Mouse (Mus musculus): ENCODE measurements around the gene Nrn1l.
A peak's percentile ranks its signal among the peaks of the same experiment; 100 is the strongest.

Nrn1l gene

DNA sequence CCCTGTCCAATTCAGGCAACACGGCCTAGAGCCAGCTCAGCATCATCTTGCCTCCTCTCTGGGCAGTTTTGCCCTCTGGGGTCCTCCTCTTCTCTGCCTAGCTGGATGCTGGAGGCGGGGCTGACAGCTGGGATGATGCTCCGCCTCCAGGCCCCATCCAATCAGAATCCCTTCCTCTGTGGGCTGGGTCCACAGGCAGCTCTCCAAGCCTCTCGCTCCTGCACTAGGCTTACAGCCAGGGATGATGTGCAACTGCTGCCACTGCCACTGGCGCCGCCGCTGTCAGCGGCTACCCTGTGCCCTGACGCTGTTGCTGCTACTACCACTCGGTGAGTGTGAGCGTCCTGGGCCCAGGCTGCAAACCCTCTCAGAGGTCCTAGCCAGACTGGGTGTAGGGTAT, at the start of gene Nrn1l:
TSS of gene Nrn1l (plus strand) at position 229 of the 400 bp plus-strand sequence.
- DNase-seq (ENCODE audit: low spot score): no peak

DNA sequence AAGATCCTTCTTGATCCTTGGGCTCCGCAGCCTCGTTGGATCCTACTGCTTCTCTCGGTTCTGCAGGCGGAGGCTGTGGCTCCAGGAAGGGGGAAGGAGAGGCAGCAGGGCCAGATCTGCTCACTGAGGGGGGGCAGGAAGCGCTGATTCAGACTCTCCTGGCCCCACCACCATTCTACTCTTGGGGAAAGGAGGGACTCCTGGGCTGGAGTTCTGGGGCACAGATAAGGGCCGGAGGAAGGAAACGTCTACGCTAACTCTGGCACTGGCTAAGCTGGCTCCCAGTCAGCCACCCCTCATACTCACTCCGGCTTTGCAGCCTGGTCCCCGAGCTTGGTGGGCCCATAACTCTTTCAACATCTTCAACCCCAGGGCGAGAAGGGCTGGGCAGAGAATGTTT, 46.7 kb upstream of the Nrn1l start:
- no peak for DNase-seq (ENCODE audit: low spot score)

DNA sequence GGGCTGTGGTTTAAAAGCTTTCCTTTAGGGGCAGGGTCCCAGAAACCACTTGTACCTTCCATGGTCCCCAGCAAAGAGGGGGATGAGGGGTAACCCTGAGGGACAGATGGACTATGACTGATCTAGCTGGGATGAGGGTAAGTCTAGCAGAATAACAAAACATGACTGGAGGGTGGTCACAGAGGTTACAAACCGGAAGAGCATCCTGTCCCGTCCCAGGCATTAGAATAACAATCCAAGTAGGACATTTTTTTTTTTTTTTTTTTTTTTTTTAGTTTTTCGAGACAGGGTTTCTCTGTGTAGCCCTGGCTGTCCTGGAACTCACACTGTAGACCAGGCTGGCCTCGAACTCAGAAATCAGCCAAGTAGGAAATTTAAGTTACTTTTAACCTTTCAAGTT, 43.4 kb upstream of the Nrn1l start:
- DNase-seq (ENCODE audit: low spot score): no peak

DNA sequence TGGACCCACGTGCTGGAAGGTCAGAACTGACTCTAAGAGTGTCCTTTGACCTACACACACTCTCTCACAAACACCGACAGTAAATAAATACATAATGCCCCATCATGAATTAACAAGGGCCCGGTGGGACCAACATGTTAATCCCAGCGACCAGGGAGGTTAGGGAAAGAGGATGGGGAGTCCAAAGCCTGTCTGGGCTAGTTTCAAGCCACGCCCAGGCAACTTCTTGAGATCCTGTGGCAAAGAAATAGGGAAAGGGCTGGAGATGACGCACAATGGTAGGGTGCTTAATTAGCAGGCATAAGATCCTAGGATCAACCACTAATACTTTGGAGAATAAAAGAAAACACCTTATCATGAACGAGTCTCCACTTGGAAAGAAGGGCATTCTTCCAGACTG, 42.8 kb upstream of the Nrn1l start:
- no peak for DNase-seq (ENCODE audit: low spot score)

DNA sequence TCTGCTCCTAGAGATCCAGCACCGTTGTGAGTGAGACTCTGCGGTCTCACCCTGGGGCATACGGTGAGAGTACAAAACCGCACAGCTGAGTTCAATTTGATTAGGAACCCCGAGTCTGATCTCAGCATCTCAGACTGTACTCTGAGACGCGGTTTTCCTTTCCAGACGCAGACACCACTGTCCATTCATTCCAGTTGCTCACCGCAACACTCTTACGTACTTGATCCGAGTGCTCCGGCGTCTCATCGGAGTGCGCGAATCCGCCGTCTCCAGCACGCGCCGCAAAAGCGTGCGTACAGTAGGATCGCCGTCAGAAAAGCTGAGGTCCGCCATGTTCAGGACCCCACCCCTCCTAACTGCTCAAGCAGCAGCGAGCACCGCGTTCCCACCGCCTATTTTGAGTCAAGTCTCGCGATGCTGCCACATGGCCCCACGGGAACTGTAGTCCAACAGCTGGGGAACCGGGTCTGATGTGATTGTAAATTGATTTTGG, 41.7 kb upstream of the Nrn1l start:
- DNase-seq (ENCODE audit: low spot score): peak; percentile 76

DNA sequence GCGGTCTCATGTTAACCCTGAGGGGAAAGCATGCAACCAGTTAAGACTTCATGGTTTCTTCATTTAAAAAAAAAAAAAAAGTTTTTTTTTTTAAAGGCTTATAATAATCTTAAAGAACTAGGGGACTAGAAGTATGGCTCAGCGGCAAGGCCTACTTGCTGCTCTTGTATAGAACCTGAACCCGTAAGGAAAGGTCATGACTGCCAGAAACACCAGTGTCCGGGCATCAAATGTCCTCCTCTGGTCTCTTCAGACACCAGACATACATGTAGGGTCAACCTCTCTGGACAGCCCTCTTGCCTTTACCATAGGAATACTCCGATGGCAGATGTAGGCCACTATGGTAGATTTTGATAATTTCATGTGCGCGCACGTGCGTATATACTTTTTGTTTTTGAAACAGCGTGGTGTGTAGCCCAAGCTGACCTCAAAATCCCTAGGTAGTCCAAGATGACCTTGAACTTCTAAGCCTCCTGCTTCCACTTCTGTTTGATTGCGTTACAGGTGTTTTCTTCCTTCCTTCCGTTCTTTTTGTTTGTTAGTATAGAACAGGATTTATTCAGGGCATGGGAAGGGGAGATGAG, 41.1 kb upstream of the Nrn1l start:
- DNase-seq (ENCODE audit: low spot score): no peak

DNA sequence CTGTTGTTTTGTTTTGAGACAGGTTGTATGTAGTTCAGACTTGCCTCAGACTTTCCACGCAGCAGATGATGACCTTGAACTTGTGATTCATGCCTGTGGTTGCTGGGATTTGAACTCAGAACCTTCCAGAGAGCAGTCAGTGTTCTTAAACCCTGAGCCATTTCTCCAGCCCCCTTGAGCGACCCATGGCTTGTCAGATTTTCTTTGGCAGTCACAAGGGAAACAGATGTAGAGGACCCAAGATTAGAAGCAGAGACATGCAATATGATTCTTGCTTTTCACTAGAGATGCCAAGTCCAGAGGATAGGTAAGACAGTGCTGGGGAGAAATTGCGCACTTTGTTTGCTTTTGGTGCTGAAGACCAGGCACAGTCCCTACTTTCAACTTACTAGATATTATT, 40.2 kb upstream of the Nrn1l start, which contains the start of gene Cenpt:
TSS of gene Cenpt (minus strand) at position 101 of the 400 bp plus-strand sequence.
- DNase-seq (ENCODE audit: low spot score): no peak

DNA sequence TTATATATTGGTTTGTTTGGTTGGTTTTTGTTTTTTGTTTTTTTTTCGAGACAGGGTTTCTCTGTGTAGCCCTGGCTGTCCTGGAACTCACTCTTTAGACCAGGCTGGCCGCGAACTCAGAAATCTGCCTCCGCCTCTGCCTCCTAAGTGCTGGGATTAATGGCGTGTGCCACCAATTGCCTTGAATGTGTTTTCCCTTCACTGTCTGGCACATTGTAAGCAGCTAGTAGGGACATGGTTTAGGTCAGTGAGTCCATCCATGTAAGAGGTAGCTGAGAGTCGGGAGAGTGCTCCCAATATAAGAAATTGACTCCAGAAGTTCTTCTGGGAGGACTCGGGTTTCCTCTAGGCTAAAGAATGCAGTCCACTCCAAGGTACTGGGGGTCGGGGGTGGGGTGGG, 39.1 kb upstream of the Nrn1l start:
- DNase-seq (ENCODE audit: low spot score): no peak

DNA sequence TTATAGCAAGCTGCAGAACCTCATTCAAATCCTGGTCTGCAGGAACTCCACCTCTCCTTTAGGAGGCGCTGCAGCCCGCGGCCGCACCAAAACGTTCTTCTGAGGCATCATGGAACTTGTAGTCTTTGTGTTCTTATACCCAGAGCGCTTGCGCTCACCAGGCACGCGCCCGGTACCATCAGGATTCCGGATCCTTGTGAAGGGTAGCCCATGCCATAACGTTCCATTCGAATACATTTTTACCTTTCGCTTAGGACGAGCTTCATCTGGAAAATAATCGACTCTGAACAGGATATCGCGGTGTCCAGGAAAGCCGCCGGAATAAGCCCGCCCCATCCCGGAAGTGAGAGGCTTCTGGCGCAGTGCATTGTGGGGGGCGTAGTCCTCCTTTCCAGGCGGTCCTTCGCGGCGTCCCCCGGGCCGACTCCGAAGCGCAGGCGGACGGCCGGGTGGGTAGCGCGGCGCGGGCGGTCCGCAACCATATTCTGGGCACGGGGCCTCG, 38.6 kb upstream of the Nrn1l start, which contains the start of gene Thap11:
TSS of gene Thap11 (plus strand) at position 418 of the 502 bp plus-strand sequence.
- peak; percentile 91 for DNase-seq (ENCODE audit: low spot score)

DNA sequence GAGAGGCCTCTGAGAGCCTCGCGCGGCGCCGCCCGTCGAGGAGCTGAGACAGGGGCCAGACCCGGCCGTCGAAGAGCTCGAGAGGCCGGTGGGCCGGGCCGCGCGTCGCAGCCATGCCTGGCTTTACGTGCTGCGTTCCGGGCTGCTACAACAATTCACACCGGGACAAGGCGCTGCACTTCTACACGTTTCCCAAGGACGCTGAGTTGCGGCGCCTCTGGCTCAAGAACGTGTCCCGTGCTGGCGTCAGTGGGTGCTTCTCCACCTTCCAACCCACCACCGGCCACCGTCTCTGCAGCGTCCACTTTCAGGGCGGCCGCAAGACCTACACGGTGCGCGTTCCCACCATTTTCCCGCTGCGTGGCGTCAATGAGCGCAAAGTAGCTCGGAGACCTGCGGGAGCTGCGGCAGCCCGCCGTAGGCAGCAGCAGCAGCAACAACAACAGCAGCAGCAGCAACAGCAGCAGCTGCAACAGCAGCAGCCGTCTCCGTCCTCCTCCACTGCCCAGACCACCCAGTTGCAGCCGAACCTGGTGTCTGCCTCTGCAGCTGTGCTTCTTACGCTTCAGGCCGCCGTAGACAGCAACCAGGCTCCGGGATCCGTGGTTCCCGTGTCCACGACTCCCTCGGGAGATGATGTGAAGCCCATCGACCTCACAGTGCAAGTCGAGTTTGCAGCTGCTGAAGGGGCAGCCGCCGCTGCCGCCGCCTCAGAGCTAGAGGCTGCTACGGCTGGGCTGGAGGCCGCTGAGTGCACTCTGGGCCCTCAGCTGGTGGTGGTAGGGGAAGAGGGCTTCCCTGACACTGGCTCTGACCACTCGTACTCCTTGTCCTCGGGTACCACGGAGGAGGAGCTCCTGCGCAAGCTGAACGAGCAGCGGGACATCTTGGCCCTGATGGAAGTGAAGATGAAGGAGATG, 37.9 kb upstream of the Nrn1l start:
- no peak for DNase-seq (ENCODE audit: low spot score)

DNA sequence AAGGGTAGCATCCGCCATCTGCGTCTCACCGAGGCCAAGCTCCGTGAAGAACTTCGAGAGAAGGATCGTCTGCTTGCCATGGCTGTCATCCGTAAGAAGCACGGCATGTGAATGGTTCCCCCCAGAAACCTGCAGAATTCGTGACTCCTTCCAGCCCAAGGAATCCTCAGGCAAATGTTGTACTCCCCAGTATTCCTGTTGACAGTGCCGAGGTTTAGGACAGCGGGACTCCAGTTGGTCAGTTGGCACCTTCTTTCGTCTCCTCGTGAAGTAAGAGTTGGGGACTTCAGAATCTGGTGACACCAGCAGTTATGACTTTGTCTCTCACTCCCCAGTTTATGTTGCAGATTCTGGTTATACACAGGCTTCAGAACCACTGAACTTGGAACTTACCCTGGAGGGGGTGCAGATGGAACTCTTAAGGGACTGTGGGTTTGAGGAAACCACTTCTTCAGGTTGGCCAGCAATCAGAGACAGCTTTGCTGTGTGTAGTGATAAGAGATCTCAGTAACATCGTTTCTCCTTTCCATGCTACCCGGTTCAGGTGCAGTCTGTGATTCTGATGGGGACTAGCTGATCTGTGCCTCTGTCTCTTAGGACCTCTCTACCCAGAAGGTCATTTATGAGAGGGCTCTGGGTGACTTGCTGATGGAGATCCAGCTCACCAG, 37.1 kb upstream of the Nrn1l start:
- no peak for DNase-seq (ENCODE audit: low spot score)

DNA sequence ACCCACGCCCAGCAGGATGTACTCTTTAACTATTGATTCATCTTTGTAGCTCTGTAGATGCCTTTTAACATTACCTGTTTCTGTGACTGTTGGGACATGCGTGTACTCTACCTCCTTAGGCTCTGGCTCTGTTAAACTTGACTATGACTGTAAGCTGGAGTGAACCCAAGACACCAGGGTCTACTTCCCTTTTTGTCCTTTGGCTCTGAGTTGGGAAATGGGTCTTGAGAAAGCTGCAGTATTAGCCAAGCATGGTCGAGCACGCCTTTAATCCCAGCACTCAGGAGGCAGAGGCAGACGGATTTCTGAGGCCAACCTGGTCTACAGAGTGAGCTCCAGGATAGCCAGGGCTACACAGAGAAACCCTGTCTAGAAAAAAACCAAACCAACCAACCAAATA, 34.9 kb upstream of the Nrn1l start:
- DNase-seq (ENCODE audit: low spot score): no peak

DNA sequence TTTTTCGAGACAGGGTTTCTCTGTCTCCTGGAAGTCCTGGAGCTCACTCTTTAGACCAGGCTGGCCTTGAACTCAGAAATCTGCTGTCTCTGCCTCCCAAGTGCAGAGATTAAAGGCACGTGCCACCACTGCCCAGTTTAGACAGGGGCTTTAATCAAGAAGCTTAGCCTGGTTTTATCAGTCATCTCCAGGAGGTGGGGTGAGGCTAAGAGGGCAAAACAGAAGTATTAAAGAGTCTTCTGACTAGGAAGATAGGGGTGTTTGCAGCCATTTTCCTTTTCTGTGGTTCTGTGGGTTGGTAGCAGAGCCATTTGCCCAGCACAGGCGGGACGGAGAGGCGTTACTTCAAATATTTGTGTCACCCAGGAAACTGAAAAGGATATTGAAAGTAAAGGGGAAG, 34.1 kb upstream of the Nrn1l start:
- no peak for DNase-seq (ENCODE audit: low spot score)

DNA sequence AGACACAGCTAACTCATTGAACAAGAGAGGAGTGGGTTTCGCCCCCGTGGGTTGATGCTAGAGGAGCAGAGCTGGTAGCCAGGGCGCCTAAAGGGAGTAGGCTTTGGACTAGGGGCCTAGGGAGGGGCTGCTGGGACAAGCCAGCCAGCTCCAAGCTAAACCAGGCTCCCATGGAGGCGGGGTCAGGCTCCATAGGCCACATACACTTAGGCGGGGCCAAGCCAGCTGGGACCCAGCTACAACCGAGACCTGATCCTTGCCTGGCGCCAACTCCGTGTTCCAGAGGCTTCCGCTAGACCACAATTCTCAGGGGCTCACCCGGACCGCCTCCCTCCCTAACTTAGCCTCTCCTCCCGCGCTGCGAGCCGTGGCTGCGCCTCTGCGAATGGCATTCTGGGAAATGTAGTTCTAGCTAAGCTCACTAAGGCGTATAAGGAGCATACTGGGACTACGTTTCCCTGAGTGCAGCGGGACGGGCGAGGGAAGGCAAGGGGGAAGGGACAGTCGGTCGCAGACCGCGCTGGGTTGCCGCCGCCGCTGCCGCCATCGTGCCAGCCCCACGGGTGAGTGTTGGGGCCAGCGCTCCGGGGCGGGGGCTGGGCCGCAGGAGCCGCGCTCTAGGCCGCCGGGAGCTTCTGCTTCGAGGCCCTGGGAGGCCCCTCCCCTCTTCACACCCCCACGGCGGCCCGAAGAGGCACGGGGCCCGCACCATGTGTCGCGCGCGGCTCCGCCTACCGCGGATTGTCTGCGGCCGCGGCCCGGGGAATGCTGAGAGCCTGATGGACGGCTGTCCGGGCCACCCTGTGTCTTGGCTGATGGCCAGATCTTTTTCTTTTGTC, 33.0 kb upstream of the Nrn1l start, which contains the start of gene Nutf2:
TSS of gene Nutf2 (plus strand) at position 438 of the 839 bp plus-strand sequence.
- DNase-seq (ENCODE audit: low spot score): peak; percentile 84

DNA sequence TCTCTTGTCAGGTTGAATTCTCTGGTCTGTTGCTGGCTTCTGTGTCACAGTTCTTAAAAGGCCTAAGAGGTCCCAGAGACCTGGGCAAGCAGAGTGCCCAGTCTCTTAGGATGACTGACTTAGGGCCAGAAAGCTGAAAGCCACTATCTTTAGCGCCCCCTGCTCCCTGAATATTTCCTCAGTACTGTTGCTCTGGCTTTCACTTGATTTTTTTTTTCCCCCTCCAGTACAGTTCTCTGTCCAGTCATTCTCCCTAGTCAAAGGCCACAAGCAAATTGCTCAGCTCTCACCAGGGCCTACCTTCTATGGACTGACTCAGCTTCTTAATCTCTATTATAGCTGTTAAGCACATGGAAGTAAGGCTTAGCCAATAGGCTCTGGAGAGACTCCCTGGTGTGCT, 31.4 kb upstream of the Nrn1l start:
- no peak for DNase-seq (ENCODE audit: low spot score)

DNA sequence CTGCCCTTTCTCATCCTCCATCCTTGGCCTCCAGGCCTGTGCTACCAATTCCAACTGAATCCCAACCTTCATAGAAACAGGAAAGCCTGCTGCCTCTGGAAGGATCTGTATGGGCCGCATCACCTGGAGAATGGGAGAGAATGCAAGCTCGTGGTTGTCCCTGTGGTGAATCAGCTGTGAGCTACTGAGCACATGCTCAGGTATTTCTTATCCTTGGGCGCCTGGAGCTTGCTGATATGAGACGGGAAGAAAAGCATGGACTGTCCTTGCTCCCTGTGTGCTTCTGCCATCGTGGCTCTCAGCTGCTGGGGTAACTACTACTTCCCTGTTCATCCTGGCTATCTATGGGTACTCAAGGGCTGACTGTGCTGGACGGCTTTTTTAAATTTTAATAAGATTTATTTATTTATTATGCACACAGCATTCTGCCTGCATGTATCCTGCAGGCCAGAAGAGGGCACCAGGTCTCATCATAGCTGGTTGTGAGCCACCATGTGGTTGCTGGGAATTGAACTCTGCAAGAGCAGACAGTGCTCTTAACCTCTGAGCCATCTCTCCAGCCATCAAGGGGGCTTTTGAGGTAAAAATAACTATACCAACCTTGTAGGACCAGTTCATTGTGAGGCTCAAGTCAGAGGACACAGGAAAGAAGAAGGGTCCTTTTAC, 26.9 kb upstream of the Nrn1l start:
- no peak for DNase-seq (ENCODE audit: low spot score)

DNA sequence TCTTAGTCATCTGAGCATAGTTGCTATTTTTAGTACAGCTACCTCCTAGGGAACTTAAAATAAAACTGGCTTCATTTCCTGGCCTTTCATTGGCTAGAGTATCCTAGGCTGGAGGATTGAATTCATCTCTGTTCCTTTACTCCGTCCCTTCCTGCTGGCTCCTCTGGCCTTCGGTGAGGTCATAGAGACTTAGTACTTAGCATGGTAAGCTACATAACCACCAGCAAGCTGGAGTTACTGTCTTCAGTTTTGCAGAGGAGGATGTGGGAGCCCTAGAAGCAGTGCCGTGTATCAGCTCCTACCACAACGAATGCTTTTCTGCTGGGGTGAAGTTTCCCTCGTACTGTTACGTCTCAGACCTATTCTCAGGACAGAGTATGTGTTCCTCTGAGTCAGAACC, 19.1 kb upstream of the Nrn1l start:
- no peak for DNase-seq (ENCODE audit: low spot score)

DNA sequence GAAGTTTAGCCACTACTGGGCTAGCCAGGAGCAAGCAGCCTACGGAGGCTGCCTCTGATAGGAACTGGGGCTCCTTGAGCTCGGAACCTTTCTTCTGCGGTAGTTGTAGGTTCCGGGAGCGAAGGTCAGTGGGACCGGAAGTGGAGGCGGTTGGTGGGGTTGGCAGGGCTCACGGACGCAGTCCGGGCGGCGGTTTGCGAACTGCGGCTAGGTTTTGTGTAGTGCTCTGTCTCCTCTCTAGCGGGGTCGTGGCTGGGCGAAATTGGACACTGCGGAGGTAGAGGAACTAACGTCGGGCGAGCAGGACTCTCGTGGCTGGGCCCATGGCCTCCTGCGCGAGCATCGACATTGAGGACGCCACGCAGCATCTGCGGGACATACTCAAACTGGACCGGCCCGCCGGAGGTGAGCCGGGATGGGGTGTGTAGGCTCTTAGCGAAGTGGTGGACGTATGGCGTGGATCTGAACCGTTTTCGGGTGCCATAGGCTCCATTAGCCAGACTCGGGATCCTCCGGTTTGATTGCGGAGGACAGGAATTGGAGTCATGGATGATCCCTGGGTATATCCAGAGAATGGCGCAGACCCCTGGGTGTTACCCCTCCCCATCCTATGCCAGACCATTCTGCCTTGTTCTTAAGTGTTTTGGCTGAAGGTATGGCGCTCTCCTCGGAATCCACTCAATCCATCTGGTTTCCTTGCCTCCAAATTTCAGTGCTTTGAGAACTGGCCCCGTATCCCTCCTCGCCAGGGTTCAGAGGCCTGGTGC, 12.4 kb upstream of the Nrn1l start, which contains the start of gene Edc4:
TSS of gene Edc4 (plus strand) at position 128 of the 767 bp plus-strand sequence.
- peak; percentile 83 for DNase-seq (ENCODE audit: low spot score)

DNA sequence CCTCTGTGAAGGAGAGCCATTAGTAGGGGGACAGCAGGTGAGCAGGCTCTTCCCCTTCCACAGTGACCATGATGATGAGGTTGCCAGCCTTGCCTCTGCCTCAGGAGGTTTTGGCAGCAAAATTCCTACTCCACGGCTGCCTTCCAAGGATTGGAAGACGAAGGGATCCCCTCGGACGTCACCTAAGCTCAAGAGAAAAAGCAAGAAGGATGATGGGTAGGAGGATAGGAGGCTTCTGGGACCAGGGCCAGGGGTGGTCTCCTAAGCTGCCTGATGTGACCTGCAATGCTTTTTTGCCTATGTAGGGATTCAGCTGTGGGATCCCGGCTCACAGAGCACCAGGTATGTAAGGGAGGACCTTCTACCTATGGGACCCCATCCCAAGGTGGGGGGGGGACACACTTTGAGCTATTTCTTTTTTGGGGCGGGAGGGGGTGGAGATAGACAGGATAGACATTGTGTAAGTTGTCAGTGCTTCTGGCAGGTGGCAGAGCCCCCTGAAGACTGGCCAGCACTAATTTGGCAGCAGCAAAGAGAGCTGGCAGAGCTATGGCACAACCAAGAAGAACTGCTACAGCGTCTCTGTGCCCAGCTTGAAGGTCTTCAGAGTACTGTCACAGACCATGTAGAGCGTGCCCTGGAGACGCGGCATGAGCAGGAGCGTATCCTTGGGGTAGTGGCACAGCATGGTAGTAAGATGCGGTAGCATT, 3.5 kb upstream of the Nrn1l start:
- no peak for DNase-seq (ENCODE audit: low spot score)

Measured in spleen, adult 12 weeks (tissue).